Mouse (Mus musculus): Measurements from ENCODE around the gene Pum1.

GRCm38 (mm10) chr4:130751966-130752365 is 88.8 kb downstream of the Pum1 start:
- no peak for TF ChIP-seq CTCF (IDR thresholded peaks at IDR 0.05; ENCODE audit: low read depth, low read length)
- TF ChIP-seq GATA1 (IDR thresholded peaks at IDR 0.05; ENCODE audit: borderline replicate concordance, low read length), result no peak

All from G1E (cell line).